Mouse (Mus musculus) T-helper 1 cell (primary cell): ENCODE data around the gene Capg.

ENCODE experiments used
- in situ Hi-C: fragments of 300-600 bp; cut with MboI, MseI; formaldehyde crosslinking; loops from one replicate; pipeline ENCODE4 v1.15.1; 2025; ENCODE audit warnings: high pct_unique_total_duplicates

Gene Capg

GRCm38 (mm10) chr6:72567508-72567907 is 23.3 kb downstream of the Capg start:
- in situ Hi-C loops = loop anchor here (5.0 kb wide), 1 partner anchor 35 kb away; no protein-coding TSS in a partner anchor

- in situ Hi-C loops = loop anchor here (5.0 kb wide), 1 partner anchor 36 kb away; no protein-coding TSS in a partner anchor
These were observed 24.5 kb downstream of the Capg start for GRCm38 (mm10) chr6:72568736-72569135.

GRCm38 (mm10) chr6:72570644-72571397 is 26.6 kb downstream of the Capg start:
- in situ Hi-C loops = no loop called here

GRCm38 (mm10) chr6:72571826-72572225 is 27.6 kb downstream of the Capg start:
- in situ Hi-C loops = no loop called here

- in situ Hi-C loops = no loop called here
These were observed 31.9 kb downstream of the Capg start for GRCm38 (mm10) chr6:72576041-72576440.

- in situ Hi-C loops = no loop called here
These were observed 37.6 kb downstream of the Capg start for GRCm38 (mm10) chr6:72581625-72582382.

- in situ Hi-C loops = no loop called here
These were observed 39.1 kb downstream of the Capg start for GRCm38 (mm10) chr6:72583211-72583839.

- in situ Hi-C loops = no loop called here
These were observed 40.0 kb downstream of the Capg start for GRCm38 (mm10) chr6:72584154-72584553.

GRCm38 (mm10) chr6:72586701-72587100 is 42.5 kb downstream of the Capg start:
- in situ Hi-C loops = no loop called here

- in situ Hi-C loops = no loop called here
These were observed 44.1 kb downstream of the Capg start for GRCm38 (mm10) chr6:72588307-72588706.

- in situ Hi-C loops = no loop called here
These were observed 45.9 kb downstream of the Capg start for GRCm38 (mm10) chr6:72590111-72590510.

- in situ Hi-C loops = no loop called here
These were observed 49.0 kb downstream of the Capg start for GRCm38 (mm10) chr6:72593011-72593803.

GRCm38 (mm10) chr6:72593914-72594313 is 49.7 kb downstream of the Capg start:
- in situ Hi-C loops = no loop called here

- in situ Hi-C loops = no loop called here
These were observed 53.1 kb downstream of the Capg start for GRCm38 (mm10) chr6:72597083-72597874.

GRCm38 (mm10) chr6:72597956-72598753 is 54.0 kb downstream of the Capg start, which contains the start of the genes Elmod3 and Retsat:
Gene Elmod3, minus strand, starts transcription at chr6:72598413.
Gene Retsat, plus strand, starts transcription at chr6:72598475.
- in situ Hi-C loops = no loop called here

GRCm38 (mm10) chr6:72598791-72599557 is 54.8 kb downstream of the Capg start:
- in situ Hi-C loops = no loop called here

- in situ Hi-C loops = loop anchor here (5.0 kb wide), 1 partner anchor 1278 kb away; the partner anchor contains the start of genes Cd8b1 and Smyd1
These were observed 56.0 kb downstream of the Capg start for GRCm38 (mm10) chr6:72600216-72600615.

- in situ Hi-C loops = loop anchor here (5.0 kb wide), 1 partner anchor 1278 kb away; the partner anchor contains the start of genes Cd8b1 and Smyd1
These were observed 56.6 kb downstream of the Capg start for GRCm38 (mm10) chr6:72600771-72601170.

GRCm38 (mm10) chr6:72601732-72602131 is 57.5 kb downstream of the Capg start:
- in situ Hi-C loops = loop anchor here (5.0 kb wide), 1 partner anchor 1279 kb away; the partner anchor contains the start of genes Cd8b1 and Smyd1
